Comparison of ENCODE assay signal across 29 mouse cellular contexts in genomic region chr5:133787491-133787890, GRCm38 (mm10).
DNase-seq lines count a peak whose midpoint lies in the region; ATAC-seq and TF ChIP-seq lines count a peak whose summit lies in the region.
"Had no signal": no experiment of that assay in that cellular context is flagged by ENCODE, and none has a peak within 500 bp of the region (broad histone marks: within the 10 kb centered on the region; RNA-seq: fewer than 3 reads in every experiment).

No protein-coding gene starts in this region.

- no peak overlapping the region for H3K4me3 ChIP-seq in gastrocnemius, adult 2 months
- H3K4me3 ChIP-seq in kidney, postnatal 0 days (replicated peaks; ENCODE audit: low read depth, low read length) = no peak overlapping the region
- H3K4me3 ChIP-seq in left cerebral cortex, adult 2 months = no peak overlapping the region
- H3K4me3 ChIP-seq: embryonic facial prominence, embryonic 13.5 days; embryonic facial prominence, embryonic 15.5 days; erythroblast, embryonic 14.5 days; forebrain, embryonic 10.5 days; forebrain, embryonic 12.5 days had no signal

- intact Hi-C loops in gastrocnemius, adult 2 months (cut with DNase I) = no loop called here
- intact Hi-C loops in left cerebral cortex, adult 2 months (cut with DNase I) = no loop called here

- H3K4me2 ChIP-seq in kidney, postnatal 0 days (ENCODE audit: low read length) = no peak overlapping the region
- H3K4me2 ChIP-seq: embryonic facial prominence, embryonic 13.5 days; embryonic facial prominence, embryonic 15.5 days; forebrain, embryonic 12.5 days had no signal

- peak; percentile 25 for DNase-seq in embryo, embryonic 10.5 days (ENCODE audit: low spot score)
- no peak for DNase-seq in embryo, embryonic 10 days (ENCODE audit: low spot score)
- DNase-seq in gastrocnemius, postnatal 25 days = peak; percentile 6
- DNase-seq in gastrocnemius, adult 2 months = no peak
- peak; percentile 52 for DNase-seq in kidney, postnatal 0 days (ENCODE audit: low spot score)
- no peak for DNase-seq in kidney, adult 9 months
- DNase-seq in left cerebral cortex, adult 2 months (ENCODE audit: extremely low spot score in 1 of 2, low spot score in 2 of 2) = no peak
- DNase-seq: adrenal gland, adult 8-10 months; adrenal gland, postnatal 25 days; B cell, adult 2 months; cerebellum, adult 11 months; cerebellum, adult 18-20 months; cerebellum, adult 8-10 months; cerebellum, adult 9-11 months; cerebellum, postnatal 14 days; cerebellum, postnatal 36 days; embryo, embryonic 11 days had no signal

- no peak for TF ChIP-seq CTCF in gastrocnemius, adult 2 months (IDR thresholded peaks at IDR 0.05)
- TF ChIP-seq CTCF in kidney, postnatal 0 days (IDR thresholded peaks at IDR 0.05; ENCODE audit: low read depth) = no peak
- no peak for TF ChIP-seq CTCF in left cerebral cortex, adult 2 months (IDR thresholded peaks at IDR 0.05)

- no peaks in the 10 kb centered on the region for H3K36me3 ChIP-seq in kidney, postnatal 0 days (ENCODE audit: insufficient read depth, low read length)
- H3K36me3 ChIP-seq: embryonic facial prominence, embryonic 13.5 days; embryonic facial prominence, embryonic 15.5 days; forebrain, embryonic 10.5 days; forebrain, embryonic 12.5 days; G1E had no signal

- H3K4me1 ChIP-seq in kidney, postnatal 0 days (replicated peaks; ENCODE audit: insufficient read depth, low read length) = no peaks in the 10 kb centered on the region
- H3K4me1 ChIP-seq: embryonic facial prominence, embryonic 13.5 days; embryonic facial prominence, embryonic 15.5 days; forebrain, embryonic 12.5 days had no signal

- no peak for ATAC-seq in kidney, postnatal 0 days (replicated peaks; ENCODE audit: low FRiP score, low read depth)
- ATAC-seq: activated CD4-positive, CD25-positive, alpha-beta regulatory T cell, adult 4 months; CD4-positive, CD25-positive, alpha-beta regulatory T cell, adult 4 months; forebrain, embryonic 14.5 days; forebrain, embryonic 16.5 days; Patski had no signal

- 29% methylated on average over 7 of the region's 7 CpGs for WGBS in kidney, postnatal 0 days

- no peaks in the 10 kb centered on the region for H3K9me3 ChIP-seq in kidney, postnatal 0 days (replicated peaks; ENCODE audit: low read length)
- H3K9me3 ChIP-seq: embryonic facial prominence, embryonic 13.5 days; embryonic facial prominence, embryonic 15.5 days; forebrain, embryonic 10.5 days; forebrain, embryonic 12.5 days had no signal

- H3K27ac ChIP-seq in gastrocnemius, adult 2 months = no peak overlapping the region
- H3K27ac ChIP-seq in kidney, postnatal 0 days = no peak overlapping the region
- H3K27ac ChIP-seq in left cerebral cortex, adult 2 months = no peak overlapping the region
- H3K27ac ChIP-seq: embryonic facial prominence, embryonic 13.5 days; embryonic facial prominence, embryonic 15.5 days; forebrain, embryonic 10.5 days; forebrain, embryonic 12.5 days had no signal

- H3K9ac ChIP-seq in kidney, postnatal 0 days (ENCODE audit: low read depth, low read length) = no peak overlapping the region
- H3K9ac ChIP-seq: embryonic facial prominence, embryonic 13.5 days; embryonic facial prominence, embryonic 15.5 days; forebrain, embryonic 12.5 days had no signal

- no peaks in the 10 kb centered on the region for H3K27me3 ChIP-seq in kidney, postnatal 0 days (ENCODE audit: insufficient read depth, low read length)
- H3K27me3 ChIP-seq: CH12.LX; embryonic facial prominence, embryonic 15.5 days; Patski had no signal

Comparison
In these comparisons a context has a peak if more than half of its experiments do, and no peak if none do; other contexts are left out.
1. DNase-seq: peak in embryo, embryonic 10.5 days (single experiment), gastrocnemius, postnatal 25 days (single experiment) and kidney, postnatal 0 days (single experiment); none in embryo, embryonic 10 days (single experiment), gastrocnemius, adult 2 months (single experiment), kidney, adult 9 months (single experiment) and left cerebral cortex, adult 2 months (0 of 2).